Mouse (Mus musculus) urinary bladder, adult 2 months (tissue): Measurements from ENCODE around the gene Pparg. TPM values are rescaled to one million over a fixed set of nuclear protein-coding genes. Genes with fewer than 3 reads are reported as not detected.

Experiments
- DNase-seq: peaks from one replicate; pipeline ENCODE4 v3.0.0; 2022; ENCODE audit warnings: low spot score
- polyA plus RNA-seq: library from polyadenylated mRNA; depleted of rRNA; stranded (reverse); fragments of >200 nt; gene quantifications from 2 replicates; pipeline ENCODE4 v1.2.3, GENCODE M21; 2012; rRNA removed

Gene Pparg
- polyA plus RNA-seq, 1 experiment = 102 TPM

GRCm38 (mm10) chr6:115504915-115505314, 144.2 kb downstream of the Pparg start:
- no peak for DNase-seq

DNA sequence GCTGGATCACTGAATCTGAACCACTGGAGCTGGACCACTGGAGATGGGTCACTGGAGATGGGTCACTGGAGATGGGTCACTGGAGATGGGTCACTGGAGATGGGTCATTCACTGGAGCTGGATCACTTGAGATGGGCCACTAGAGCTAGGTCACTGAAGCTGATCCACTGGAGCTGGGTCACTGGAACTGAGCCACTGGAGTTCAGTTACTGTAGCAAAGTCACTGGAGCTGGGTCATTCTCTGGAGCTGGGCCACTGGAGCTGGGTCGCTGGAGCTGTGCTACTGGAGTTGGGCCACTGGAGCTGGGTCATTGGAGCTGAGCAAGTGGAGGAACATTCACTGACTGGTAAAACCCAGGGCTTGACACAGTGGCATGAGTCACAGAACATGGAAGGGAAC, 145.7 kb downstream of the Pparg start:
- DNase-seq = no peak

- no peak for DNase-seq
Measured at GRCm38 (mm10) chr6:115511447-115511846, 150.7 kb downstream of the Pparg start.

DNA sequence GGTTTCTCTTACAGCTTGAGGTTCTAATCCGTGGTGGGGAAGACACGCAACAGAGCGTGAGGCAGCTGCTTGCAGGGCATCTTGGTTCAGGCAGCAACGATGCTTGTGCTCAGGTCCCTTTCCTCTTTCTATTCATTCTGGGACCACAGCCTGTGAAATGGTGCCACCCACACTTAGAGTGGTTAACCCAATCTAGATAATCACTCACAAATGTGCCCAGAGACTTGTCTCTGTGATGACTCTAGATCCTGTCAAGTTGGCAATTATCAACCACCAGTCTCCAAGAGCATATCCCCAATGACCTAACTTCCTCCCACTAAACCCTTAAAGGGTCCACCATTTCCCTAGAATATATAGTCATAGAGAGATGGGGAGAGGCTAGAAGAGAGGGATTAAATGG, 152.5 kb downstream of the Pparg start:
- DNase-seq = no peak

- DNase-seq = no peak
Measured at GRCm38 (mm10) chr6:115517904-115518303, 157.2 kb downstream of the Pparg start.

GRCm38 (mm10) chr6:115518352-115518751, 157.6 kb downstream of the Pparg start:
- no peak for DNase-seq

GRCm38 (mm10) chr6:115519275-115519699, 158.5 kb downstream of the Pparg start:
- no peak for DNase-seq

GRCm38 (mm10) chr6:115521923-115522322, 161.2 kb downstream of the Pparg start:
- DNase-seq = no peak

GRCm38 (mm10) chr6:115522691-115523146, 162.0 kb downstream of the Pparg start:
- DNase-seq = no peak

GRCm38 (mm10) chr6:115523201-115523600, 162.4 kb downstream of the Pparg start:
- DNase-seq = no peak

- DNase-seq = no peak
Measured at GRCm38 (mm10) chr6:115524449-115524990, 163.8 kb downstream of the Pparg start.

- no peak for DNase-seq
Measured at GRCm38 (mm10) chr6:115527418-115527817, 166.7 kb downstream of the Pparg start.

- DNase-seq = no peak
Measured at GRCm38 (mm10) chr6:115528372-115528771, 167.6 kb downstream of the Pparg start.

DNA sequence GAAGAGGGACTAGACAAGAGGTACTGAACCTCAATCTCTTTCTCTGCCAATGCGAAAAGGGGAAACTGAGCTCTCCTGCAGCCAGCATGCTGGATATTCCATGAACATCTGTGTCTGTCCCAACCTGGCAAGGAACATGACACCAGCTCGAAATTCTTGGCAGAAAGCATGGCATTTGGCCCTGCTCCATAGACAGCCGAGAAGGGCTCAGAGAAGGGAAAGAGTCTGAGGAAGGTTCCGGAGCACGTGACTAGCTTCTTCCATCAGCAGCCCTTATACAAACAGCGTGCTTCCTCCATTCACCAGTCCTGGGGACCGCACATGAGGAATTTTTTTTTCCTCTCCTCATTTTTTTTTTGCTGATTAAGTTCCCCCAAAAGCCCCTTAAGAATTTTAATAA, 173.9 kb downstream of the Pparg start:
- no peak for DNase-seq

DNA sequence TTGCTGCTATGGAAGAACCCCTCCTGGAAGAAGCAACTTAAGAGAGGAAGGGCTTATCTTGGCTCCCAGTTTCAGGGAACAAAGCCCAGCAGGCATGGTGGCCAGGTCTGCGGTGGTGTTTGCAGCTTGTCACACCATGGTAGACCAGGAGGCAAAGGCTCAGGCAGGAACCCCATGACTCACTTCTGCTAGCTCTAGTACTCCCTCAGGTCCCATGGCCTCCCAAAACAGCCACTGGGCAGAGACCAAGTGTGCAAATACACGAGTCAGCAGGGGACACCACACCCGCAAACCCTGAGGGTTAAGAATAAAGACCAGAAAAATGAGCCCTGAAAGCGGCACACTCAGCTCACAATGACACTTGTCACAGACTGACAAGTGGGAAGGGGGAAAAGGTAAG, 175.4 kb downstream of the Pparg start:
- no peak for DNase-seq

GRCm38 (mm10) chr6:115538645-115539429, 178.1 kb downstream of the Pparg start:
- DNase-seq = peak; percentile 72

Other genes with a start within 250 kb of the Pparg start
- gene Syn2, start 226.0 kb upstream of the Pparg start, polyA plus RNA-seq = 15.5 and 18.5 TPM in 2 replicates
- gene Gm17482, start 133.6 kb upstream of the Pparg start, polyA plus RNA-seq = not detected in 2 replicates
- 0.89 and 1.0 TPM in 2 replicates for gene Timp4, start 108.7 kb upstream of the Pparg start, polyA plus RNA-seq
- gene Tsen2, start 183.7 kb downstream of the Pparg start, polyA plus RNA-seq = 8.4 and 11.1 TPM in 2 replicates
- gene Mkrn2os, start 231.6 kb downstream of the Pparg start, polyA plus RNA-seq = 0.07 and 0.17 TPM in 2 replicates
- 22.5 and 24.3 TPM in 2 replicates for gene Mkrn2, start 241.0 kb downstream of the Pparg start, polyA plus RNA-seq